Mouse (Mus musculus): ENCODE results near the gene Nr1h3.

GRCm38 (mm10) chr2:91196577-91197001 is 6.0 kb downstream of the Nr1h3 start:
- no peak for TF ChIP-seq POLR2A (IDR thresholded peaks at IDR 0.05; ENCODE audit: control insufficient read depth, extremely low read depth, insufficient read depth, low read length, poor library complexity)
- no peak for TF ChIP-seq CTCF (IDR thresholded peaks at IDR 0.05; ENCODE audit: borderline replicate concordance, control insufficient read depth, extremely low read depth, insufficient read depth, low read length, poor library complexity)
